Mouse (Mus musculus) intestine, postnatal 0 days (tissue): Measurements from ENCODE around the gene Nr2e3. TPM values are rescaled to one million over a fixed set of nuclear protein-coding genes. Genes with fewer than 3 reads are reported as not detected.

Experiments
- ATAC-seq: fragments of 200-750 bp; cut with Nextera tagmentation; 2 replicates; pipeline ENCODE4 v1.8.0; 2017; ENCODE audit warnings: mild to moderate bottlenecking, moderate TSS enrichment, moderate library complexity
- H3K27ac ChIP-seq: fragments of 300-500 bp; sonication (generic); 2 replicates; pipeline ENCODE4 v1.5.1; 2014; ENCODE audit warnings: mild to moderate bottlenecking, low read depth, low read length, moderate library complexity
- H3K27me3 ChIP-seq: fragments of 300-500 bp; sonication (generic); replicated peaks from 2 replicates; pipeline ENCODE4 v1.6.1; 2014; ENCODE audit warnings: low read length, mixed read lengths; ENCODE audit not compliant: control insufficient read depth, insufficient read depth
- H3K36me3 ChIP-seq: fragments of 300-500 bp; sonication (generic); 2 replicates; pipeline ENCODE4 v1.6.1; 2014; ENCODE audit warnings: mild to moderate bottlenecking, moderate library complexity; ENCODE audit not compliant: control insufficient read depth, insufficient read depth
- H3K4me1 ChIP-seq: fragments of 300-500 bp; sonication (generic); replicated peaks from 2 replicates; pipeline ENCODE4 v1.6.1; 2014; ENCODE audit warnings: antibody characterized with exemption, low read length, mixed read lengths; ENCODE audit not compliant: control insufficient read depth, insufficient read depth
- H3K4me2 ChIP-seq: fragments of 300-500 bp; sonication (generic); replicated peaks from 2 replicates; pipeline ENCODE4 v1.6.1; 2014; ENCODE audit warnings: low read depth, mild to moderate bottlenecking, moderate library complexity
- H3K4me3 ChIP-seq: fragments of 300-500 bp; sonication (generic); 2 replicates; pipeline ENCODE4 v1.5.1; 2014; ENCODE audit warnings: low read depth, low read length
- H3K9ac ChIP-seq: fragments of 300-500 bp; sonication (generic); 2 replicates; pipeline ENCODE4 v1.6.1; 2014; ENCODE audit warnings: mild to moderate bottlenecking, low read depth, low read length
- H3K9me3 ChIP-seq: fragments of 300-500 bp; sonication (generic); 2 replicates; pipeline ENCODE4 v1.6.1; 2016; ENCODE audit warnings: mixed run types; ENCODE audit not compliant: control insufficient read depth
- CTCF ChIP-seq: sonication (generic); IDR thresholded peaks from 2 replicates; pipeline ENCODE4 v1.5.1; 2016; ENCODE audit warnings: low read depth, mild to moderate bottlenecking, control low read depth, antibody characterized with exemption, moderate library complexity
- WGBS: fragments of 180-500 bp; shearing (Covaris S2); extraction: QIAGEN DNeasy Blood & Tissue Kit; methylation state at CpG from one replicate; pipeline ENCODE4 v1.1.7; 2014; 5-methylcytosine and 5-hydroxymethylcytosine counted together
- polyA plus RNA-seq: library from polyadenylated mRNA; unstranded; fragments of >200 nt; fragmentation: Nextera tagmentation; extraction: Ambion mirVana; gene quantifications from 2 replicates; pipeline ENCODE4 v1.2.1, GENCODE M21; 2015

Nr2e3 gene
- polyA plus RNA-seq, 1 experiment from 2014 or later: 48.5 TPM

DNA sequence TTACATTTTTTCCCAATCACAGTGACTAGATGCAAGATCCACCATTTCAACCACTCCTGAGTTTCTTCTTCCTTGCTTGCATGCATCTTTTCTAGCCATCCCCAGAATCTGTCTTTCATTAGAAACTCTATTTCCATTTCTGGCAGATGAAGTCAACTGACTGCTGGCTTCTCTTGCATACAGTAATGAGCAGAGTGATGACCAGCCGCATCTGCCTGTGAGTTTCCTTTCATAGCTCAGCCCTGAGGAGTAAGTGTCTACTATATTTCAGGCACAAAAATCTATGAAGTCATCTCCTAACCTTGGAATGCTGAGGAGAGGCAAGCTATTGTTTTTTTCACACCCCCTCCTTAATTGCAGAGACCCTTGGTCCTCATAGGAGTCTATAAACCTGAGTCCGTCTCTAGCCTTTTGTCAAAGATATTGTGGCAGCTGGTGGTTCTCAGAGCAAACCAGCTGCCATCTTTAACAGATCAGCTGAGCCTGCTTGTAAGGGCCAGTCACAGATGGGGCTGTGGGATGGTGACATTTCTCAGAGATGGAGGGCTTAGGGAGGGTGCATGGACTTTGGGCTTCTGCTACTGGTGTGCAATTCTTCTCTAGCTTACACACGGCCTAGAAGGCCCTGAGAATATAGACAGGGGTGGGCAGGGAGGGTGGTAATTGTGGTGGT is 25.6 kb upstream of the Nr2e3 start:
- 80% methylated on average over 3 of the region's 3 CpGs for WGBS
- H3K9me3 ChIP-seq: no peaks in the 10 kb centered on the region
- TF ChIP-seq CTCF: no peak
- H3K4me3 ChIP-seq: no peak overlapping the region
- H3K9ac ChIP-seq: no peak overlapping the region
- no peak overlapping the region for H3K4me2 ChIP-seq
- peaks cover 33% of the 10 kb centered on the region; the same call in 1 of the 2 replicates for H3K36me3 ChIP-seq
- no peak for ATAC-seq
- no peak overlapping the region for H3K27ac ChIP-seq
- no peaks in the 10 kb centered on the region for H3K27me3 ChIP-seq
- no peaks in the 10 kb centered on the region for H3K4me1 ChIP-seq

- 74% methylated on average over 2 of the region's 2 CpGs for WGBS
- no peak overlapping the region for H3K27ac ChIP-seq
- no peak overlapping the region for H3K9ac ChIP-seq
- no peak for TF ChIP-seq CTCF
- no peaks in the 10 kb centered on the region for H3K4me1 ChIP-seq
- no peak for ATAC-seq
- no peak overlapping the region for H3K4me2 ChIP-seq
- peaks cover 28% of the 10 kb centered on the region; the same call in 1 of the 2 replicates for H3K36me3 ChIP-seq
- H3K4me3 ChIP-seq: no peak overlapping the region
- H3K27me3 ChIP-seq: no peaks in the 10 kb centered on the region
- H3K9me3 ChIP-seq: no peaks in the 10 kb centered on the region
Measured at GRCm38 (mm10) chr9:59981116-59981515, 20.7 kb upstream of the Nr2e3 start.

GRCm38 (mm10) chr9:59971263-59971662 is 10.8 kb upstream of the Nr2e3 start:
- ATAC-seq: no peak
- TF ChIP-seq CTCF: no peak
- Histone ChIP-seq H3K27me3 (no peaks in the 10 kb centered on the region), H3K27ac (no peak overlapping the region), H3K9ac (no peak overlapping the region), H3K36me3 (peaks cover 17% of the 10 kb centered on the region; the same call in 1 of the 2 replicates), H3K4me3 (no peak overlapping the region), H3K4me1 (no peaks in the 10 kb centered on the region), H3K9me3 (no peaks in the 10 kb centered on the region), H3K4me2 (no peak overlapping the region)
- WGBS: 70% methylated on average over 4 of the region's 4 CpGs

GRCm38 (mm10) chr9:59969383-59969782 is 8.9 kb upstream of the Nr2e3 start:
- Histone ChIP-seq H3K4me3 (no peak overlapping the region), H3K9me3 (no peaks in the 10 kb centered on the region), H3K4me1 (no peaks in the 10 kb centered on the region), H3K9ac (no peak overlapping the region), H3K36me3 (peaks cover 15% of the 10 kb centered on the region; the same call in 1 of the 2 replicates), H3K27ac (no peak overlapping the region), H3K4me2 (no peak overlapping the region), H3K27me3 (no peaks in the 10 kb centered on the region)
- peak; percentile 90 for TF ChIP-seq CTCF
- WGBS: 30% methylated on average over 6 of the region's 6 CpGs
- ATAC-seq: no peak

DNA sequence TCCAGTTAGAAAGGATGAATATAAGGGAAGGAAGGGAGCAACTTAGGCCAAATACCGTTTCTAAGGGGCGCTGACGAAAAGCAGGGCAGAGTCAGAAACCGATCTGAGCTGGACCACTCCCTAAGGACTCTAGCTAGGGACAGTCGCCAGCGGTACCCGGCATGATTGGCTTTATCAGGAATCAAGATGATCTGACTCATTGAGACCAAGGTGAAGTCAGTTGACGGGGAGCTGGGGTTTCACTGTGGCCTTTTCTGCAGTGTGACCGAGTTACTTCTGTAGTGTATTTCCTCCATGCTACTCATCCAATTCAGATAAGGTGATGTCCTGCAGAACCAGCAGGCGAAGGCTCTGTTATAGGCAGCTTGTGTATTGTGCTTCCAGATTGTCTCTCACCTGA is 4.6 kb upstream of the Nr2e3 start:
- H3K36me3 ChIP-seq: no peaks in the 10 kb centered on the region
- H3K27me3 ChIP-seq: no peaks in the 10 kb centered on the region
- no peaks in the 10 kb centered on the region for H3K4me1 ChIP-seq
- H3K9ac ChIP-seq: no peak overlapping the region
- TF ChIP-seq CTCF: no peak
- H3K9me3 ChIP-seq: no peaks in the 10 kb centered on the region
- no peak overlapping the region for H3K27ac ChIP-seq
- H3K4me3 ChIP-seq: no peak overlapping the region
- WGBS: 54% methylated on average over 10 of the region's 10 CpGs
- ATAC-seq: no peak
- no peak overlapping the region for H3K4me2 ChIP-seq

- Histone ChIP-seq H3K9ac (no peak overlapping the region), H3K27me3 (no peaks in the 10 kb centered on the region), H3K4me2 (no peak overlapping the region), H3K27ac (no peak overlapping the region), H3K36me3 (no peaks in the 10 kb centered on the region), H3K9me3 (no peaks in the 10 kb centered on the region), H3K4me3 (no peak overlapping the region), H3K4me1 (no peaks in the 10 kb centered on the region)
- 50% methylated on average over 3 of the region's 3 CpGs for WGBS
- no peak for TF ChIP-seq CTCF
- ATAC-seq: no peak
Measured at GRCm38 (mm10) chr9:59964367-59964766, 3.9 kb upstream of the Nr2e3 start.
